Mouse (Mus musculus): ENCODE measurements around the gene Nek8.

GRCm38 (mm10) chr11:78182961-78183844, 6.7 kb upstream of the Nek8 start, which contains the start of gene Rpl23a:
- TF ChIP-seq POLR2A (IDR thresholded peaks at IDR 0.05; ENCODE audit: low read depth, low read length) (peak; percentile 97), CTCF (IDR thresholded peaks at IDR 0.05; ENCODE audit: borderline replicate concordance, insufficient read depth, low read length) (no peak)

Measured in embryonic fibroblast, embryonic 13.5 days (primary cell).